Mouse (Mus musculus): ENCODE results near the gene Krtap1-4.
"Not testable (repeated sequence)": the region's sequence is repeated elsewhere in the genome, so short reads cannot be mapped to it uniquely, and the experiment has no call there.

Krtap1-4 gene

DNA sequence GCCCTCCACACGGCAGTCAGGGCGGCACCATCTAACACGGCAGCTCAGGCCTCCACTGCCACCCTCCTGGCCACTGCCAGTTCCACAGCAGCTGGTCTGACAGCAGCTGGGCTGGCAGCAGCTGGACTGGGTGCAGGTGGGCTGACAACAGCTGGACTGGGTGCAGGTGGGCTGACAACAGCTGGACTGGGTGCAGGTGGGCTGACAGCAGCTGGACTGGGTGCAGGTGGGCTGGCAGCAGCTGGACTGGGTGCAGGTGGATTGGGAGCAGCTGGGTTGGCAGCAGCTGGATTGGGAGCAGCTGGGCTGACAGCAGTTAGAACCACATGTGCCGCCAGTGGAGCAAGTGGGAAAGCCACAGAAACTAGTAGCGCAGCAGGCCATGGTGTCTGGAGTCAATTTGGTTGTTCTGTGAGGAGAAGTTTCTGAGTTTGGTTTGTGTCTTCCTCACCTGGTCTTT lies at the start of gene Krtap1-4:
TSS of gene Krtap1-4 (minus strand) at position 410 of the 460 bp plus-strand sequence.
- in situ Hi-C loops (cut with MseI, MboI): no loop called here

DNA sequence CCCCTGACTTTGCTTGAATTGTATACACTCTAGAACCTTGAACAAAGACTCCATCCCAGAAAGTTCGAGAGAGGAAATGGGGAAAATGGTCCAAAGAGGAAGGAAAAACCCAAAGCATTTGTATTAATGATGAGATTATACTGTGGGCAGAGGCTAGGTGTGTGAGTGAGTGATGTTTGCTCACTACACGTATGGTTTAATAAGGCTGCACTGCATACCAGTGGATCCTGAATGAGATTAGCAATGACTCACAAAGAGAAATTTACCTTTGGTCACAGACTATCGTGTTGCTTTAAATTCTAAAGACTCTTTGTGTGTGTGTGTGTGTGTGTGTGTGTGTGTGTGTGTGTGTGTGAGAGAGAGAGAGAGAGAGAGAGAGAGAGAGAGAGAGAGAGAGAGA lies 47.4 kb upstream of the Krtap1-4 start:
- in situ Hi-C loops (cut with MseI, MboI): no loop called here

GRCm38 (mm10) chr11:99628138-99628537 lies 44.7 kb upstream of the Krtap1-4 start, which contains the start of gene Krtap4-1:
Krtap4-1 (minus strand) TSS chr11:99628238.
- in situ Hi-C loops (cut with MseI, MboI): no loop called here

DNA sequence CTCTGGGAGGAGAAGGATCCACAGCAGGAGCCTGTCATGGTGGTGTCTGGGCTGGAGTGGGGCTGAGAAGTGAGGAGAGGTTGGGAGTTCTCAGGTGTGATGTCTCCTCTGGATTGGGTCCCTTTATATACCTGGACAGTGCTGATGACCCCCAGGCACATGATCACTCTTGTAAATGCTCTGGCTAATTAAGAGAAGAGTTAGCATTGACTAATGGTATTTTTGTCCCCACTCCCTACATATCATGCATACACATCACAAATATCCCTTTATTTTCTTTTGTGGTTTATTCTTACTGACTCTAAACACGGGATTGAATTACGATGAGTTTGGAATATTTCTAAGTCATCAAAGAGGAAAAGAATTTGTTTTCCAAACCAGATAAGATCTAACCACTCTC lies 36.9 kb upstream of the Krtap1-4 start, which contains the start of gene Gm11562:
TSS of gene Gm11562 (minus strand) at position 101 of the 400 bp plus-strand sequence.
- in situ Hi-C loops (cut with MseI, MboI): no loop called here

DNA sequence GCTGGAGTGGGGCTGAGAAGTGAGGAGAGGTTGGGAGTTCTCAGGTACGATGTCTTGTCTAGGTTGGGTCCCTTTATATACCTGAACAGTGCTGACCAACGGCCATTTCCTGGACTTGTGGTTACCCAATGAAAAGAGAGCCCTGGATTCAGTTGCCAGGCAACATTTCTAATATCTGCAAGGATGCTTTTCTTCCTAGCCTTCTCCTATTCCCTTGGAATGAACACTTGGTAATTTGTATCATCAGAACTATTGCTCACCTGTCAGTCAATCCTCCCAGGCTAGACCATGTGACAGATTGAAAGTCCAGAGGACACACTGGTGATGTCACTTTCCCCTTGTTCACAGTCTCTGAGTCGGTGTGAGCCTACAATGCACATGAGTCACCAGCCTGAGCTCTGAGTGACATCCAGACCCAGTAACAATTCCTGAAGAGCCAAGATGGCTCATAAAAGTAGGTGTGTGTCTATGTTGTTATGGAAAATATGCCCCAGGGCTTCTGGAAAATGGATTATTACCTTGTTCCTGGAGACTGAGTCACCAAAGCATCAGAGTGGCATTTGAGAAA lies 31.4 kb upstream of the Krtap1-4 start, which contains the start of gene Krtap2-4:
TSS of gene Krtap2-4 (minus strand) at position 51 of the 568 bp plus-strand sequence.
- in situ Hi-C loops (cut with MseI, MboI): no loop called here

- in situ Hi-C loops (cut with MseI, MboI): not testable (repeated sequence)
Measured at GRCm38 (mm10) chr11:99610089-99610488, 26.6 kb upstream of the Krtap1-4 start, which contains the start of gene Gm11937. Gm11937 (minus strand) TSS chr11:99610189.

DNA sequence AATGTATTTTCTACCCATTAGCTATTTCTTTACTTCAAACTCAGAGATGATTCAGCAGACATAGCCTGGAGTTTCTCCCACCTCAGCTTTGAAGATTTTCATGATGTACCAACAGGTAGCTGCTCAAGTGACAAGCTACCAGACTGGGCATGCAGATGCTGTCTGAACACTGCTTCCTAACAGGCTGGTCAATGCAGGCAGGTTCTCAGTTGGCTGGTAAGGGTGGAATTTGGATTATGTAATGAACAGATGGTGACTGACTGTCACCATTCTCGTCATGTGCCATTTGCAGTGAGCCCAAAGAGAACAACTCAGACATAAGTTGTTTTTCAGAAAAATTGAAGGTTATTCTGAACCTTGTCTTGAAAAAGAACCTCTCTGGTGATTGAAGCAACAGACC lies 25.7 kb upstream of the Krtap1-4 start:
- in situ Hi-C loops (cut with MseI, MboI): no loop called here

DNA sequence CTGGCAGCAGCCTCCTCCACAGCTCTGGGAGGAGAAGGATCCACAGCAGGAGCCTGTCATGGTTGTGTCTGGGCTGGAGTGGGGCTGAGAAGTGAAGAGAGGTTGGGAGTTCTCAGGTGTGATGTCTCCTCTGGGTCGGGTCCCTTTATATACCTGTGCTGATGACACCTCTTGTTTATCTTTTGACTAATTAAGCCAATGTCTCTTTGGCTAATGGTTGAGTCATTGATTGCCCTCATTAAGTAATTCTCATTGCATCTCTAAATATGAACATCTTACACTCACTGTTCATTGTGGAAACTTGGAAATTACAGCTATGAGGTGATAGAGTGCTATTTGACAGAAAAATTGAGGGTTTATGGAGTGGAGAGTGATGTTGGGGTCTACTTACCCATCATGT lies 19.8 kb upstream of the Krtap1-4 start, which contains the start of gene Gm11938:
TSS of gene Gm11938 (minus strand) at position 101 of the 400 bp plus-strand sequence.
- in situ Hi-C loops (cut with MseI, MboI): not testable (repeated sequence)

GRCm38 (mm10) chr11:99597742-99598141 lies 14.3 kb upstream of the Krtap1-4 start, which contains the start of gene Krtap9-3:
Krtap9-3 (minus strand) TSS chr11:99598105.
- in situ Hi-C loops (cut with MseI, MboI): not testable (repeated sequence)

DNA sequence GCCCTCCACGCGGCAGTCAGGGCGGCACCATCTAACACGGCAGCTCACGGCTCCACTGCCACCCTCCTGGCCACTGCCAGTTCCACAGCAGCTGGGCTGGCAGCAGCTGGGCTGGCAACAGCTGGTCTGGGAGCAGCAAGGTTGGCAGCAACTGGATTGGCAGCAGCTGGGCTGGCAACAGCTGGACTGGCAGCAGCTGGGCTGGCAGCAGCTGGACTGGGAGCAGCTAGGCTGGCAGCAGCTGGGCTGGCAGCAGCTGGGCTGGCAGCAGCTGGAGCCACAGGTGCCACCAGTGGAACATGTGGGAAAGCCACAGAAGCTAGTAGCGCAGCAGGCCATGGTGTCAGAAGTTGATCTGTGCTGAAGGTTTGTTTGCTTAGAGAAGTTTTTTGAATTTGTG lies 7.5 kb upstream of the Krtap1-4 start, which contains the start of gene Krtap1-3:
TSS of gene Krtap1-3 (minus strand) at position 359 of the 400 bp plus-strand sequence.
- in situ Hi-C loops (cut with MseI, MboI): no loop called here

- in situ Hi-C loops (cut with MseI, MboI): no loop called here
Measured at GRCm38 (mm10) chr11:99585096-99585495, 1.6 kb upstream of the Krtap1-4 start.

DNA sequence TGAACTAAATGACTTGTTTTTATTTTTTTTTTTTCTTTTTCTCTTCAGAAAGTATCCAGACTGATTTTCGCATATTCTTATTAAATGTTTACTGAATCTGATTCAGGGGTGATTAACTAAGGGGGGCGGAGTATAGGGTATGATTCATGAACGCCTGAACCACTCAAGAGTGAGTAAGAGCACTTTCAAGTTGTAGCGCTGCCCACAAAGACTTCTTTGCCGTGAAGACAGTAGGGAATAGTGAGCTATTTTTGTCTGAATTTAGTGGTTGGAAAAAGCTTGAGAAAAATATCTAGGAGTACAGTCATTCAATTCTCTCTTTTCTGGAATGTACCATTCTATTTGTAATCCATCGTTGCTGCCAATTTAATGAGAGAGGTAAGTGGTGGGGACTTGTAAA lies 1.9 kb downstream of the Krtap1-4 start:
- in situ Hi-C loops (cut with MseI, MboI): no loop called here

GRCm38 (mm10) chr11:99581051-99581450 lies 2.4 kb downstream of the Krtap1-4 start:
- in situ Hi-C loops (cut with MseI, MboI): no loop called here

DNA sequence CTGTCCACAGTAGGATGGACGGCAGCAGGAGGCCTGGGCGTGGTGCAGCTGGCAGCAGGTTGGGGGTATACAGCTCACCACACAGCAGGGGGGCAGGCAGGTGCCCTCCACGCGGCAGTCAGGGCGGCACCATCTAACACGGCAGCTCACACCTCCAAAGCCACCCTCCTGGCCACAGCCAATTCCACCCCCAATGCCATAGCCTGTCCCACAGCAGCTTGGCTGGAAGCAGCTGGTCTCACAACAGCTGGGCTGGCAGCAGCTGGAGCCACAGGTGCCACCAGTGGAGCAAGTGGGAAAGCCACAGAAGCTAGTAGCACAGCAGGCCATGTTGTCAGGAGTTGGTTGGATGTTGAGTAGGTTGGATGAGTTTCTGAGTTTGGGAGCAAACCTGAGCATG lies 2.8 kb downstream of the Krtap1-4 start, which contains the start of gene Krtap1-5:
TSS of gene Krtap1-5 (minus strand) at position 381 of the 400 bp plus-strand sequence.
- in situ Hi-C loops (cut with MseI, MboI): no loop called here

GRCm38 (mm10) chr11:99574106-99574505 lies 9.3 kb downstream of the Krtap1-4 start:
- in situ Hi-C loops (cut with MseI, MboI): loop anchor here in 1 of 2 experiments (10.0 kb wide), 1 partner anchor 109 kb away; no protein-coding TSS in a partner anchor

DNA sequence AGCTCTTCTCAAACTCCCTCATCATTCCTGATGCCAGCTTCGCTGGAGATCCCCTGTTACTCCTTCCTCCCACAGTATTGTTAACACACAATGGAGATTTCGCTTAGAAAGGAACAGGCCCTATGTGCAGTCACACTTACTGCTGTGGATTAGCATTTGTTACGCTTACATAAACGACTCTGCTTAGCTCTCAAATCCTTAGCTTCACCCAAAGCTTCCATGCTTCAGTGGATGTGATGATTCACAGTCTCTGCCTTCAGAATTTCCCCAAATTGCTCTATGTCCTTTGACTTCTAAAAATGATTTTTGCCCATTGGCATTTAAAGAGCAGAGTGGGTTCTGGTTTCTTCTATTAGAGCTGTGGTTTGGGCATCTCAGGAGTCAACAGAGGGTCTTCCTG lies 10.3 kb downstream of the Krtap1-4 start:
- in situ Hi-C loops (cut with MseI, MboI): loop anchor here in 1 of 2 experiments (10.0 kb wide), 1 partner anchor 108 kb away; no protein-coding TSS in a partner anchor

GRCm38 (mm10) chr11:99566530-99566929 lies 16.9 kb downstream of the Krtap1-4 start, which contains the start of gene Krtap3-1:
Krtap3-1 (minus strand) TSS chr11:99566630.
- in situ Hi-C loops (cut with MseI, MboI): no loop called here

DNA sequence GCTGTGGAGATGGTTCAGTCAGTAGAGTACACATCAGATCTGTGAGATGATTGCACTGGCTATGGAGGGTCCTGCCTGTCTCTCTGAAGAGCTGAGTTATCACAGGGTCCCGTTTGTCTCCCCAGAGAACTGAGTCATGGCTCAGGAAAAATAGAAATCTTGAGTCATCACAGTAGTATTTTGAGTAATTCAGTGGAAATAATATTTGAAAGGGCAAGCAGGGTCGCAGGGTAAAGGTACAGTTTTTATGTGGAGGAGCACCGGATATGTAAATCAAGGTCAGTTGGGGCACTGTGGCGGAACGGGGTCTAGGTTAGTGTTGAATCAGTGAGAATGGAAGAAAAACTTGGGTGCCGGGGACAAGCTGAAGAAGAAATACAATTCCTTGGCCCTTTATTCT lies 20.9 kb downstream of the Krtap1-4 start:
- in situ Hi-C loops (cut with MseI, MboI): no loop called here

DNA sequence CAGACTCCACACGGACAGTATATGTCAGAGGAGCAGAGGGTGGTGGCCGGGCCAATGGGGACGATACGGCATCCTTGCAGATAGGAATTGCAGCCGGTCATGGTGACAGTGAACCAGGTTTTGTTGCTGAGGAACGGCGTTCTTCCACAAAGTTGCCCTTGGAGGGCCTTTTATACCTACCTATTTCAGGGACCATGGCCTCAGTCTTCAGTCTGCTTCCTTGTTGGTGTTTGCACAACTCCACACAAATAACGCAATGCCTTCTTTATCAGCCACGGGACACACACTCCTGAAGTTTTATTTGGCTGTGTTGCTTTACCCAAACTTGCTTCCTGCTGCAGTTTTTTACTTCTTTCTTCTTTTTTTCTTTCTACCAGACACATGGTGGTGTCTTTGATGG lies 24.1 kb downstream of the Krtap1-4 start, which contains the start of gene Gm11939:
TSS of gene Gm11939 (minus strand) at position 101 of the 400 bp plus-strand sequence.
- in situ Hi-C loops (cut with MseI, MboI): no loop called here

DNA sequence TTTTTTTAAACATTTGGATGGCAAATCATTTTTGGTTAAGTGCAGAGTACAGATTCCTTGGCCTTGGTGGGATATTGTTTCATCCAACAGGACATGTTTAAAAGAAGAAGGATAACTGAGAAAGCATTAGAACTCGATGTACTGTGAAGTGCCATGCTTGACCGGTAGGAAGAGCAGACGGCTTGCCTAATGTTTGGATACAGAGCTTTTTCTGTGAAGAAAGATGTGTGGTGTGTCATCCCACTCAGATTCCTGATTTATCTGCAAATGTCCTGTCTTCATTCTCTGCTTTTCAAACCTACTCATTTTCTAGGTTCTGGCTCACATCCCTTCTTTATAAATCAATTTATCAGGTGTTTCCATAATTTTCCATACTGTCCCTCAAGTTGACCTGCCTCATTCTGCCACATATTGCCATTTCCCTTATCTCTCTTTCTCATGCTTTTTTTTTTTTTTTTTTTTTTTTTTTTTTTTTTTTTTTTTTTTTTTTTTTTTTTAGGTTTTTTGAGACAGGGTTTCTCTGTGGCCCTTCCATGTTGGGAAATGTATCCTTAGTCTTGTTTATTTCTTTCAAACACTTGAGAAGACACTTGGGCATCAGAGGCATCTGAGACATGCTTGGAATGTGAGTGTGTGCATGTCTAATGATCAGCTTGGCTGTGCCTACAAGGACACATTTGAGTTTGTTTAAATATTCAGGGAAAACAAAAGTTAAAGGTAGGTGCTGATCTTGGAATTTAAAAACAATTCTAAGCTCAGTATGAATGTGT lies 25.3 kb downstream of the Krtap1-4 start:
- in situ Hi-C loops (cut with MseI, MboI): no loop called here

DNA sequence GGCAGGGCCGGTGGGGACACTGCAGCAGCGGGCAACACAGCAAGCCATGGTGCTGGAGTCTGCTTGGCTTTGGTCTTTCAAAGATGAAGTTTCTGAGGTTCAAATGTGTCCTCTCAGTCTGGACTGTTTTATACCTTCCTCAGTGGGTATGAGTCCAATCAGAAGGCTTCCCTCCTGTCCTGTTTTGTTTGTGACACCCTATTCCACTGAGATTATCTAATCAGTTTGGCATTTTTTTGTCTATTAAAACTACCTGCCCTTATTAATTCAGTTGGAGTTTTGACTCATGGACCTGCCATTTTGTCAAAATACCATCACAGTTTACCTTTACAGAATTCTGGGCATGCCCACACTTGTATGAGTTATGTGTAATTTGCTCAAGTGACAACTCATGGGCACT lies 26.7 kb downstream of the Krtap1-4 start, which contains the start of gene Krtap3-2:
TSS of gene Krtap3-2 (minus strand) at position 101 of the 400 bp plus-strand sequence.
- in situ Hi-C loops (cut with MseI, MboI): no loop called here

- in situ Hi-C loops (cut with MseI, MboI): no loop called here
Measured at GRCm38 (mm10) chr11:99556195-99556594, 27.3 kb downstream of the Krtap1-4 start.

Data from mouse trophoblast stem cell (cell line).